Mouse (Mus musculus) intestine, embryonic 16.5 days (tissue): Measurements from ENCODE around the gene Cep164. TPM values are rescaled to one million over a fixed set of nuclear protein-coding genes. Genes with fewer than 3 reads are reported as not detected.

ENCODE experiments used
- ATAC-seq: fragments of 200-750 bp; cut with Nextera tagmentation; 2 replicates; pipeline ENCODE4 v1.8.0; 2017; ENCODE audit warnings: moderate TSS enrichment, moderate library complexity
- H3K27ac ChIP-seq: fragments of 300-500 bp; sonication (generic); 2 replicates; pipeline ENCODE4 v1.5.1; 2014; ENCODE audit warnings: mild to moderate bottlenecking, low read length
- H3K27me3 ChIP-seq: fragments of 300-500 bp; sonication (generic); replicated peaks from 2 replicates; pipeline ENCODE4 v1.6.1; 2014; ENCODE audit warnings: low read length, control low read depth, mixed read lengths; ENCODE audit not compliant: control insufficient read depth, insufficient read depth
- H3K36me3 ChIP-seq: fragments of 300-500 bp; sonication (generic); 2 replicates; pipeline ENCODE4 v1.6.1; 2014; ENCODE audit warnings: low read length, control low read depth; ENCODE audit not compliant: control insufficient read depth, insufficient read depth
- H3K4me1 ChIP-seq: fragments of 300-500 bp; sonication (generic); 2 replicates; pipeline ENCODE4 v1.6.1; 2014; ENCODE audit warnings: low read length, control low read depth, mixed read lengths; ENCODE audit not compliant: control insufficient read depth, insufficient read depth
- H3K4me2 ChIP-seq: fragments of 300-500 bp; sonication (generic); 2 replicates; pipeline ENCODE4 v1.6.1; 2014; ENCODE audit warnings: low read depth, low read length, control low read depth
- H3K4me3 ChIP-seq: fragments of 300-500 bp; sonication (generic); 2 replicates; pipeline ENCODE4 v1.5.1; 2014; ENCODE audit warnings: mild to moderate bottlenecking, low read length
- H3K9ac ChIP-seq: fragments of 300-500 bp; sonication (generic); 2 replicates; pipeline ENCODE4 v1.6.1; 2014; ENCODE audit warnings: low read depth, low read length
- H3K9me3 ChIP-seq: fragments of 300-500 bp; sonication (generic); 2 replicates; pipeline ENCODE4 v1.6.1; 2016; ENCODE audit warnings: low read length, control low read depth; ENCODE audit not compliant: control insufficient read depth
- WGBS: fragments of 180-500 bp; shearing (Covaris S2); extraction: QIAGEN DNeasy Blood & Tissue Kit; methylation state at CpG from one replicate; pipeline ENCODE4 v1.1.7; 2014; 5-methylcytosine and 5-hydroxymethylcytosine counted together
- polyA plus RNA-seq: library from polyadenylated mRNA; unstranded; fragments of >200 nt; fragmentation: Nextera tagmentation; extraction: Ambion mirVana; gene quantifications from 2 replicates; pipeline ENCODE4 v1.2.1, GENCODE M21; 2015

The Cep164 gene
- polyA plus RNA-seq, 1 experiment from 2014 or later, result 21.6 TPM

GRCm38 (mm10) chr9:45840331-45840730 lies 11.8 kb upstream of the Cep164 start:
- no peak for ATAC-seq
- Histone ChIP-seq H3K4me2 (peak overlapping the region; percentile 94), H3K4me3 (peak overlapping the region; percentile 94; the same call in 1 of the 2 replicates), H3K36me3 (no peaks in the 10 kb centered on the region), H3K27ac (no peak overlapping the region), H3K9me3 (no peaks in the 10 kb centered on the region), H3K4me1 (peaks cover 20% of the 10 kb centered on the region), H3K9ac (peak overlapping the region; percentile 47), H3K27me3 (no peaks in the 10 kb centered on the region)
- WGBS, result 60% methylated on average over 5 of the region's 5 CpGs

- Histone ChIP-seq H3K36me3 (no peaks in the 10 kb centered on the region), H3K4me2 (peak overlapping the region; percentile 94), H3K9me3 (no peaks in the 10 kb centered on the region), H3K9ac (peak overlapping the region; percentile 47), H3K4me1 (peaks cover 20% of the 10 kb centered on the region), H3K4me3 (peak overlapping the region; percentile 94), H3K27me3 (no peaks in the 10 kb centered on the region), H3K27ac (no peak overlapping the region)
- no peak for ATAC-seq
- WGBS, result 75% methylated on average over 7 of the region's 7 CpGs
These were observed 11.4 kb upstream of the Cep164 start for GRCm38 (mm10) chr9:45839982-45840300.

- peak overlapping the region; percentile 92 for H3K9ac ChIP-seq
- ATAC-seq, result peak; percentile 25; the same call in 1 of the 2 replicates
- peak overlapping the region; percentile 94 for H3K4me3 ChIP-seq
- H3K9me3 ChIP-seq, result no peaks in the 10 kb centered on the region
- peak overlapping the region; percentile 25; the same call in 1 of the 2 replicates for H3K27ac ChIP-seq
- 13% methylated on average over 17 of the region's 17 CpGs for WGBS
- peak overlapping the region; percentile 94 for H3K4me2 ChIP-seq
- H3K36me3 ChIP-seq, result no peaks in the 10 kb centered on the region
- H3K27me3 ChIP-seq, result no peaks in the 10 kb centered on the region
- peaks cover 20% of the 10 kb centered on the region for H3K4me1 ChIP-seq
These were observed 10.9 kb upstream of the Cep164 start for GRCm38 (mm10) chr9:45839139-45839981.

GRCm38 (mm10) chr9:45838434-45839138 lies 10.1 kb upstream of the Cep164 start, which contains the start of gene Bace1:
Gene Bace1, plus strand, starts transcription at chr9:45838580.
- Histone ChIP-seq H3K4me2 (peak within 1 kb of the TSS; percentile 94), H3K36me3 (no peaks in the 10 kb centered on the region), H3K27ac (peak within 1 kb of the TSS; percentile 25; the same call in 1 of the 2 replicates), H3K27me3 (no peaks in the 10 kb centered on the region), H3K4me3 (peak within 1 kb of the TSS; percentile 94), H3K4me1 (peaks cover 20% of the 10 kb centered on the region), H3K9ac (peak within 1 kb of the TSS; percentile 92), H3K9me3 (no peaks in the 10 kb centered on the region)
- peak; percentile 90 for ATAC-seq
- 0% methylated on average over 40 of the region's 40 CpGs for WGBS

- no peaks in the 10 kb centered on the region for H3K9me3 ChIP-seq
- H3K36me3 ChIP-seq, result no peaks in the 10 kb centered on the region
- peak overlapping the region; percentile 94 for H3K4me3 ChIP-seq
- no peaks in the 10 kb centered on the region for H3K27me3 ChIP-seq
- no peak overlapping the region for H3K27ac ChIP-seq
- no peak for ATAC-seq
- H3K4me2 ChIP-seq, result peak overlapping the region; percentile 94
- 23% methylated on average over 4 of the region's 4 CpGs for WGBS
- peaks cover 20% of the 10 kb centered on the region for H3K4me1 ChIP-seq
- no peak overlapping the region for H3K9ac ChIP-seq
These were observed 9.6 kb upstream of the Cep164 start for GRCm38 (mm10) chr9:45838069-45838433.

GRCm38 (mm10) chr9:45833461-45833860 lies 5.0 kb upstream of the Cep164 start:
- no peak overlapping the region for H3K9ac ChIP-seq
- 80% methylated on average over 2 of the region's 2 CpGs for WGBS

GRCm38 (mm10) chr9:45832898-45833297 lies 4.4 kb upstream of the Cep164 start:
- H3K4me2 ChIP-seq, result no peak overlapping the region

More at GRCm38 (mm10) chr9:45833461-45833860, 5.0 kb upstream of the Cep164 start:
- no peaks in the 10 kb centered on the region for H3K27me3 ChIP-seq
- no peaks in the 10 kb centered on the region for H3K4me1 ChIP-seq
- no peaks in the 10 kb centered on the region for H3K36me3 ChIP-seq
- H3K4me2 ChIP-seq, result no peak overlapping the region
- no peak for ATAC-seq
- no peaks in the 10 kb centered on the region for H3K9me3 ChIP-seq
- no peak overlapping the region for H3K4me3 ChIP-seq
- H3K27ac ChIP-seq, result no peak overlapping the region

GRCm38 (mm10) chr9:45829107-45829506 lies 616 bp upstream of the Cep164 start:
- no peaks in the 10 kb centered on the region for H3K9me3 ChIP-seq
- peaks cover 5% of the 10 kb centered on the region; the same call in 1 of the 2 replicates for H3K4me1 ChIP-seq
- no peaks in the 10 kb centered on the region for H3K27me3 ChIP-seq
- H3K27ac ChIP-seq, result no peak overlapping the region
- H3K4me3 ChIP-seq, result peak overlapping the region; percentile 12; the same call in 1 of the 2 replicates
- no peak for ATAC-seq
- H3K9ac ChIP-seq, result no peak overlapping the region
- 31% methylated on average over 10 of the region's 10 CpGs for WGBS
- H3K36me3 ChIP-seq, result no peaks in the 10 kb centered on the region
- H3K4me2 ChIP-seq, result peak overlapping the region; percentile 80

More at GRCm38 (mm10) chr9:45832898-45833297, 4.4 kb upstream of the Cep164 start:
- Histone ChIP-seq H3K27me3 (no peaks in the 10 kb centered on the region), H3K36me3 (no peaks in the 10 kb centered on the region), H3K4me1 (no peaks in the 10 kb centered on the region), H3K4me3 (no peak overlapping the region), H3K27ac (no peak overlapping the region), H3K9me3 (no peaks in the 10 kb centered on the region), H3K9ac (no peak overlapping the region)
- ATAC-seq, result no peak
- WGBS, result 94% methylated on average over 2 of the region's 2 CpGs

- H3K4me3 ChIP-seq, result peak overlapping the region; percentile 71
- H3K9ac ChIP-seq, result peak overlapping the region; percentile 71
- peaks cover 5% of the 10 kb centered on the region; the same call in 1 of the 2 replicates for H3K4me1 ChIP-seq
- H3K27ac ChIP-seq, result peak overlapping the region; percentile 84
- ATAC-seq, result peak; percentile 73
- H3K27me3 ChIP-seq, result no peaks in the 10 kb centered on the region
- WGBS, result 5% methylated on average over 20 of the region's 23 CpGs
- no peaks in the 10 kb centered on the region for H3K9me3 ChIP-seq
- H3K36me3 ChIP-seq, result no peaks in the 10 kb centered on the region
- peak overlapping the region; percentile 80 for H3K4me2 ChIP-seq
These were observed 714 bp downstream of the Cep164 start for GRCm38 (mm10) chr9:45827663-45828290.
